Mouse (Mus musculus) B cell, adult 2 months (primary cell): ENCODE data around the gene Stk38l.
"Not testable (repeated sequence)": the region's sequence is repeated elsewhere in the genome, so short reads cannot be mapped to it uniquely, and the experiment has no call there.

Experiments used
- DNase-seq, 2 experiments: peaks; one replicate each; pipeline ENCODE4 v3.0.0; 2022

Stk38l gene

DNA sequence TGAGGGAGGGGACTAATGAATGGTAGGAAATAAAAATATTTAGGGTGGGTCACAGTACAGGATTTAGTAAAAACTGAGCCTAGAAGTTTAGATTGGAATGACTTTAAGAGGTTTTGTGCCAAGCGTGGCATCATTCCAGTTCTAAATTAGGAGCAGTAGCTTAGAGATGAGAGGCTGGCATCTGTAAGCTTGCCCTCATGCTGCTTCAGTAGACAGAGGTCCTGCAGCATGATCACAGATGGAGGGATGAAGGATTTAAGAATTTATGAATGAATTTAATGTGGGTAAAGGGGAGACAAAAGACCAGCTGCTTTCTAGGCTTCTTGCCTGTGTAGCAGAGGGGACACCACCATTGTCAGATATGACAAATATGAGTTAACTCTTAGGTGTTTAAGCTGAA is 14.1 kb downstream of the Stk38l start:
- DNase-seq, result no peak

DNA sequence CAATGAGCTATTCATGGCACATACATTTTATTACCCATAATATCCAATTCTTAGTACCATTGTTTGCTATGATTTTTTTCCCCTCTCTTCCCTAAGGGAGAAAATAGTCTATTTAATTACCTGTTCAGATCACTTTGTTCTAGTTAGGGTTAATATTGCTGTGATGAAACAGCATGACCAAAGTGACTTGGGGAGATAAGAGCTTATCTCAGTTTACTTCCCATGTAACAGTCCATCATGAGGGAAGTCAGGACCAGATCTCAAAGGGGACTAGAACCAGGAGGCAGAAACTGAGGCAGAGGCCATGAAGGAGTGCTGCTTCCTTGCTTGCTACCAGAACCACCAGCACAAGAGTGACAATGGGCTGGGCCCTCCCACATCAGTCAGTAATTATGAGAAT is 15.9 kb downstream of the Stk38l start:
- no peak for DNase-seq

DNA sequence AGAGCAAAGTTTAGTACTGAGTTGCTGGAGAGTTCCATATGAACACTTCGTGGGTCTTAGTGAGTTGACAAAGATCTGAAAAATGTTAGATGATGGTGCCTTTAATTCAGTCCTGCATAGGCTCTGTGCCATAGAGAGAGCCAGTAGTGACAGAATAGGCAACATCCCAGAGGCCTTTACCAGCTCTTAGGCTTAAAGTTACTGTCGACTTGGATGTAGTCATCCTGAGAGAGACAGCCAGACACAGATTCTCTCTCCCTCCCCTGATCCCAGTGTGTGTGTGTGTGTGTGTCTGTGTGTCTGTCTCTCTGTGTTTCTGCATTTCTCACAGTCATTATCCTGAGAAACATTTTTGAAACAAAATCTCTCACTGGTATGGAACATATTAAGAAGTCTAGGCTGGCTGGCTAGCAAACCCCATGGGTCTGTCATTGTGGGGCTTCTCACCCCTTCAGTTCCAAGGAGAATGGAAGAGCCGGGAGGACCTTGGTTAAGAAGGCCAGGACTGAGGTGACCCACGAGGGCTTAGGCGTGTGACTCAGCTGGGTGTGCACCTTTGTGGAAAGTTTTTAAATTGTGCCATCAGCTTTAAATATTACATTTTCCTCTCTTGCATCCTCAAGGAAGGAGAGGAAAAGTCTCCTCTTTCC is 17.3 kb downstream of the Stk38l start:
- DNase-seq, result no peak

DNA sequence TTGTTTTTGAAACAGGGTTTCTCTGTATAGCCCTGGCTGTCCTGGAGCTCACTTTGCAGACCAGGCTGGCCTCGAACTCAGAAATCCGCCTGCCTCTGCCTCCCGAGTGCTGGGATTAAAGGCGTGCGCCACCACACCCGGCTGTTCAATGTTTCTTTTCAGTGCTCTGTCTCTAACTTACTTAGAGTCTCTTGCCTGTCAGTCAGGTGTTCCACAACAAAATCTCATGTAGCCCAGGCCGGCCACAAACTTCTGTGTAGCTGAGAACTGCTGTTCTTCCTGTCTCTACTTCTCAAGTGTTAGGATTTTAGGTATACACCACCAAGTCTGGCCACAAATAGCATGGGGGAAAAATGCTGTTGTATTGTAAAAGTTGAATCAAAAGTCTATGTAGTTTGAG is 19.5 kb downstream of the Stk38l start:
- not testable (repeated sequence) for DNase-seq

DNA sequence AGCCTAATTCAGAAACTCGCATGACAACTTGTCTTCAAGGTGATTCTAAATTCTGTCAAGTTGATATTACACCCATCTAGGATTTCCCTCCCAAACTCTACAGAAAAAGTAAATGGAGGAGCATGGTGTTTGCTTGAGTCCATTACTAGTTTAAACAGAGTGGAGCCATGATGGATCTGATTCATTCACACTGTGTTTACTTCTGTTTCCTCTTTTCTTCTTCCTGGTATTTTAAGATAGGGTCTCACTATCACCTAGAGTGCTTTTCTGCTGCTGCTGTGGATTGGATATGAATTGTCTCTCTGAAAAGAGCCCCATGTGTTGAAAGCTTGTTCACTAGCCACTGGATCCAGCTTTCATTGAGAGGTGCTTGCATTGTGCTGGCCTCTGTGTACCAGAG is 20.4 kb downstream of the Stk38l start:
- no peak for DNase-seq

DNA sequence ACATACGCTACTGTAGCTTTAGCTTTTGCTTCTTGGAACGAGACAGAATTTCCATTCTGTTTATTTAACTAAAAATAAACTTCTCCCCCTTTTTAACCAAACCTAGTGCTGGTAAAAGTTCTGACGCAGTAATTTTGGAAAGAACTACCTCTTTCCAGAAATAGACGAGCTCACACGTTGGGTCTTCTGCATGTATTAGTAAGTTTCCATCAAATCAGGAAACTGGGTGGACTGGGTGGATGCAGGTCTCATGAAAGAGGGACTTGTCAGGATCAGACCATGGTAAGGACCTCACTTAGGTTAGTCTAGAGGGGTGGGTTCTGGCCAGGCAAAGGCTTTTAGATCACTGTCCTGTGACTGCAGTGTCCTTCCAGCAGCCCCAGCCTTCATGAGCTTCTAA is 21.8 kb downstream of the Stk38l start:
- DNase-seq, result no peak

DNA sequence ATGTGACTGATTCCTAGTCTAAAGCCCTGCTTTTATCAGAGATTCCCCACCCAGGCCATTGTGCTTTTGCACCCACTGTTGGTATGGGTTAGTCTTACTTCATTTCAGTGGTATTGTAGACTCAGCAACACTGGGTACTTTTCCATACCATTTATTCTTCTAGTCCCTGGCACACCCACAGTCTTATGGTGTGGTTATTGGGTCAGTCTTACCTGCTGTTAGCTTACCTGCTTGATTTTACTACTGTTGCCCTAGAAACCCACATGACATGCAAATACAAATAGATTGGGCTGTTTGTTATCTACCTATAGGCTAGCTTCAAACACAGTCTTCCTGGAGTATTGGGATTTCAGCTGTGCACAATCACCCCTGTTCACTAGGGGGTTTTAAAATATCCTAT is 22.3 kb downstream of the Stk38l start:
- no peak for DNase-seq

DNA sequence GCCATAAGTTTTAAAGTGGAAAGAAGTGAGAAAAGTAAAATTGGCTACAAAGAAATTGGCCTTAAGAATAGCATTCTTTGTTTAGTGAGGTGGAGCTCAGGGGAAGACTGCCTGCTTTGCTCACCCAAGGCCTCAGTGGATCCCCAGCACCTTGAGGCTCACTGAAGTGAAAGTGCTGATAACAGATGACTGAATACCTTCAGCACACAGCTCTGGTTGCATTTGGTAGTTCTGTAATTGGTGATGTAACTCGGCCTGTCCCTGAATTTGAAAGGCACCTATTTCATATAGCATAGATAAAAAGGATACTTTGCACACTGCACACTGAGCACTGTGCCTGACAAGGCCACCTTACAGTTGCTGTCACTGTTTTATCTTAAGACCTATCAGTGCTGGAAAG is 23.5 kb downstream of the Stk38l start:
- DNase-seq, result no peak

DNA sequence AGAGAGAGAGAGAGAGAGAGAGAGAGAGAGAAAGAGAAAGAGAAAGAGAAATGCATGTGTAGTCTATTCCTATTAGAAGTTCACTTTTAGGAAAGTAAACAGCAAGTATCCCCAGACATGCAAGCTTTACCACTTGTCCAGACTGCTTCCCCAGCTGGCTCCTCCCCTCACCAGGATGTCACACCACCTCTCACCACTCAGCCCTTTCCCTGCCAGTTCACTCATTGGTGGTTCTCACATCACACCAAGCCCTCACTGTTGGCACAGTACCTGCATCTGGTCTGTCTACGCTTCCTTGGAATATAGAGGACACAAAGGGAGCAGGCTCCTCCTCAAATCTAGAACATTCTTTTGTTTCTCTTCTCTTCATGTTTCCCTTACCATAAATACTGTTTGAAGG is 26.9 kb downstream of the Stk38l start:
- no peak for DNase-seq

DNA sequence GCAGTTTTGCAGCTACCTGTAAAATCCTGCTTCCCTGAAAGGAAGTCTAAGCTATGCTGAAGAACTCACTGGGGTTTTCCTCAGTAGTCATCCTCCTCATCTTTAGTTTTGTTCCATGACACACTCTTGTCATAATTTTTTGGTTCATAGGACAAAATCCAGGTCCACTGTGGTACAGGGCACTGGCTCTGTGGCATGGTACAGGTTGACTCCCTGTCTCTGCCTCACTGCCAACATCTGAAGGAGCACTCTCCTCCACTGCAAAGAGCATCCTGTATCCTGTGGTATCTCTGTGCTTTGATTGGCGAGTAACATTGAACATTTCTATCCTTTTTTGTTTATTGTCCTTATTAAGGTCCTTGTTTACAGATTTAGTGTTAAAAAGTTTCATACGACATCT is 27.4 kb downstream of the Stk38l start:
- no peak for DNase-seq

DNA sequence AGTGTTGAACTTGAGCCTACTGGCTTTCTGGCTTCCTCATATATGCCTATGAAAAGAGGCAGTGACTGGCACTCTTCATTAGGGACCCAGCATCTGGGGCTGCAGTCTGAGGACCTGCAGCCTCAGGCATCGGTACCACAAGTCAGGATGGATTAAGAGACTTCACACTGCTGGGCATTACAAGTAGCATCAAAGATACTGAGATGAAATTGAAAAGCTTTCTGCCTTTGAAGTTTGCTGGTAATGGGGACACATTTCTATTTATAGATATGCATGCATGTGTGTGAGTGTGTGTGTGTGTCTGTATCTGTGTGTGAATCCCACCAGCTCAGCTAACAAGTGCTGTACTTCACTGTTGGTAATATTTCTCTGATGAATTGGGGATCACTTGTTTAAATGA is 27.8 kb downstream of the Stk38l start:
- no peak for DNase-seq

DNA sequence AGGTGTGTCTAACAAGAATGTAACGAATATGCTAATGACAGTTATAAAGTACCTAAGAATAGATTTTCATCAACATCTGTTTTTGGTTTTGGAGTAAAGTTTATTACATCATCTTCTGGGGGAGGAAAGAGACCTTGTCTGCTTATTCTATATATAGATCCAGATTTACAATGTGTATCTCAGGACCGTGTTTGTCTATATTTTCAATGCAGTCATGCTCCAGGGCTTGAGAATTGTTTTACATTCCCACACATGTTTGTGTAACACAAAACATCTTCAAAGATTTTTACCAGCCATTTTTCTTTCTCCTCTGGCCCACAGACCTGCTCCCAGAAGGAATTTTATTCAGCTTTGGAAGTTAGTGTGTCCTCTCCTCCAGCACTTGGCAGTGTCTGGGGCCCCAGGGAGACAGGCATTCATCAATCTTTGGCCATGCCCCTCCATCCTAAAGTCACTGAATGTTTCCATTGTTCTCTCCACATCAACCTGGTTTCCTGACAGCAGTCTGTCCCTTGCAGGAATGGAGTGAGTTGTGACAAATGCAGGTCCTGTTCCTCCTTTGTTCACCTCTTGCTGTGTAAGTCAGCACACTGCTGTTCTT is 28.9 kb downstream of the Stk38l start:
- DNase-seq, result no peak

DNA sequence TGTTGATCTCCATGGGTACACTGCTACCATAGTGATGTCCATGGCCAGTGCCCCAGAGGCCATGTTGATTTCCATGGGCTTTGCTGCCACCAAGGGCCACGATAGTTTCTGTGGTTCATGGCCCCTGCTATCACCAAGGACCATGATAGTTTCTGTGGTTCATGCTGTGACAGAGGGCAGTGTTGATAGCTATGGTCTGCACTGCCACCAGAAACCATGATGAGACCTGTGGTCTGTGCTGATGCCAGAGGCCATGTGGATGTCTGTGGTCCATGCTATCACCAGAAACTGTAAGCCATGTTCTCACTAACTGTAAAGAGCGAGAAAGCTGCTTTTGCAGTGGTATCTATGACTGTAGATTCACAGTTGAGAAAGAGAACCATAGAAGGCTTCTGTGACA is 30.3 kb downstream of the Stk38l start:
- DNase-seq, result no peak

DNA sequence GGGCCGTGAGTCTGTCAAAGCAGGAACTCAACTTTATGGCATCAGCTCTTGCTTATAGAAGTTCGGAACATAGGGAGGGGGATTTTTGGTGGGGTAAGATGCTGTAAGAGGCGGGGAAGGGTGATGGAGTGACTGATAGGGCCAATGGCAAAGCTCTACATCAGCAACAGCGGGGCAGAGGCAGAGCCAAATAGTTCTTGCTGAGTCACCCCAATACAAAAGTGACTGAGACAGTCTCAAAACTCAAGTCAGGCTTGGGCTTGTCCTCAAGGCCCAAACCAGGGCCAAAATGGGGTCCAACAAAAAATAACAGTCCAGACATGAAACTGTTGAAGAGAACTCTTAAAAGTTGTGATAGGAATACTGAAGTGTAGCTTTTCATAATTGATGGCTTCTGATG is 30.9 kb downstream of the Stk38l start:
- no peak for DNase-seq

DNA sequence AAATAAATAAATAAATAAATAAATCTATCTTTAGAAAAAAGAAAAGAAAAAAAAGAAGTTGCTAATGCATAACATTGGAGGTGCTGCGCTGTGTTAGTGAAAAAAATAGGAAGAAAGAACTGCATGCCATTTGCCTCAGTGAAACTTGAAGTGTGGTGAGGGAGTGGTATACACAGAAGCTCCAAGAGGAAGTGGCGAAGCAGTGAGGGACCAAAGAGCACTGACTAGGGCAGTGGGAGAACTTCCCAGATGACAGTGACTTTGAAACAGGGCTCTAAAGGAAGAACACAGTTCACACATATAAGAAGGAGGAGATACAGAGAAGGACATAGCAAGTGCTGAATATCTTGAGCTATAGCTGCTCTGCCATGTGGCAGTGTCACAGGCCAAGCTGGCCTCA is 34.2 kb downstream of the Stk38l start:
- no peak for DNase-seq

DNA sequence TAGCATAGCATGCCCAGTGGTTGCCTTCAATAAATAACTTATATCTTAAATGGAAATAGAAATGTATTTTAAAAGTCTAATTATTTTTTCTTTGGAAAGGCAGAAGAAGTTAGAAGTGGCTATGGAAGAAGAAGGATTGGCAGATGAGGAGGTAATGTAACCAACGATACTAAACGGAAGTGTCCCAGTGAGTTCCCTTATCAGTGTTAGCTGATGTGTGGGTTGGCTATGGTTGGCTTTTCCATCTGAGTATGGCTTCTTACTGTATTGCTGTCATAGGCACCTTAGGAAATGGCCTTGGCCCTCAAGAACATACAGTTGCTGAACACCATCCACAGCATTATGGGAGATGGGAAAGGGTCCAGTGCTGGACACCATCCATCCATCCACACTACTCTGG is 35.2 kb downstream of the Stk38l start:
- DNase-seq, result no peak

DNA sequence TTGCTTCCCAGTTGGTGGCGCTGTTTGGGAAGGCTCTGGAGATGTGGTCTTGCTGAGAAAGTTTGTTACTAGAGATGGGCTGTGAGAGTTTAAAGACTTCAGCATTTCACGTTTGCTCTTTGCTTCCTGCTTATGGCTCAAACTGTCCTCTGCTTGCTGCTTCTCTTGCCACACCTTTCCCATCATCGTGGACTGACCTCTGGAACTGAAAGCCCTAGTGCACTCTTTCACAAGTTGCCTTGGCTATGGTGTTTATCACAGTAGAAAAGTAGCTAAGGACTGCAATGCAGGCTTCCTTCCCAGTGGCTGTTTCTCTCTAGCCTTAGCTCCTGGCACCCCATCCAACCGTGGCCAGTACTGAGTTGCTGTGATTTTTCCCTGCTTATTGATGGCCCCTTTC is 35.9 kb downstream of the Stk38l start:
- no peak for DNase-seq

DNA sequence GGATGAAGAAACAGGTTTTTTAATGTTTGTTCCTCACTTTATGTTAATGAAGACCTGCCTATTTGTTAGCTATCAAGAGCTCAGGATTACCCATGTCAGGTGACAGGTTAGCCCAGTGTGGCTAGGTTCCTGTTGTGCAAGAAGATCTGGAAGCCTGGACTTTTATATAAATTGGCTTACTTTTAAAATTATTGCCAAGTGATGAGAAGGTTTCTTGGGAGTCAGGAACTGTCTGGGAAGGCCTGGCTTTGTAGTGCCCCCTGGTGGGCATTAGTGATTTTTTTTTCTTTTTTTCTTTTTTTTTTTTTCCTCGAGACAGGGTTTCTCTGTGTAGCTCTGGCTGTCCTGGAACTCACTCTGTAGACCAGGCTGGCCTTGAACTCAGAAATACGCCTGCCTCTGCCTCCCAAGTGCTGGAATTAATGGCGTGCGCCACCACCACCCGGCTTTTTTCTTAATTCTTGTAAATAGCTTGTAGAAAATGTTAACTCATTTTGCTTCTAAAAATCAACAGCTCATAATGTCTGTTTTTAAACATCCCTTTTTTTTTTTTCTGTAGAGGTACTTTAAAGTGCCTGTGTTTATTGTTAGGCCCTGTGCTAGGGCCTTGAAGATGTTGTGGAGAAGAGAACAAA is 37.6 kb downstream of the Stk38l start:
- peak; percentile 32 for DNase-seq

DNA sequence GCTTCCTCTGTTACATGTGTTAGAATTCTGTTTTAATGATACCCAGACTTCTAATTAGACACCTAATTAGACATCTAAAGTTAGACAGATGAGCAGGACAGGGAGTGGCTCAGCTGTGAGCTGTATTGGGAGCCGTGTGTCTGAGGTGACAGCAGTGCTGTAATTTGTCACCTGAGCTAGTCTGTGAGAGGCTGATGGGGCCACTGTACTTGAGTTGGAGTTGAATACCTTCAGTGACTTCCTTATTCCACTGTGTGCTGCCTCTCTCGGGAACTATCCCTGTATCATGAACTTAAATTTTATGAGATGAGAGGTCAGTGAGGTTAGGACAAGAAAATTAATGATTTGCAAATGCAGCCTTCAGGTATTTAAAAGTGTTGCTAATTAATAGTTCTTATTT is 39.8 kb downstream of the Stk38l start:
- DNase-seq, result no peak

DNA sequence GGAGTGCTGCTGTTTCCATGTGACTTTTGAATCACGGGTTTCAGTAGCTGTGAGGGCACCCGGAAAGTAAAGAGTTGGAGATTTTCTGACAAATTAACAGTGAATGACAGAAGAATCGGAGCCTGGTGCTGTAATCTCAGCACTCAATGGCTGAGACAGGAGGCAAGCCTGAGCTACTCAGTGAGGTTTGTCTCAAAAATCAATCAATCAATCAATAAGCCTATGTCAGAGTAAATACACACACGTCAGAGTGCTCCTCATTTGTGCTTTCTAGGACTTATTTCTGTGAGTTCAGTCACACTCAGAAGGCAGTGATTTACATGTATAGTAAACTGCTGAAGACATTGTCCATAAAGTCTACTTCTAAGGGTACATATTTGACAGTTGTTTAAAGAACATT is 40.5 kb downstream of the Stk38l start:
- DNase-seq, result no peak

DNA sequence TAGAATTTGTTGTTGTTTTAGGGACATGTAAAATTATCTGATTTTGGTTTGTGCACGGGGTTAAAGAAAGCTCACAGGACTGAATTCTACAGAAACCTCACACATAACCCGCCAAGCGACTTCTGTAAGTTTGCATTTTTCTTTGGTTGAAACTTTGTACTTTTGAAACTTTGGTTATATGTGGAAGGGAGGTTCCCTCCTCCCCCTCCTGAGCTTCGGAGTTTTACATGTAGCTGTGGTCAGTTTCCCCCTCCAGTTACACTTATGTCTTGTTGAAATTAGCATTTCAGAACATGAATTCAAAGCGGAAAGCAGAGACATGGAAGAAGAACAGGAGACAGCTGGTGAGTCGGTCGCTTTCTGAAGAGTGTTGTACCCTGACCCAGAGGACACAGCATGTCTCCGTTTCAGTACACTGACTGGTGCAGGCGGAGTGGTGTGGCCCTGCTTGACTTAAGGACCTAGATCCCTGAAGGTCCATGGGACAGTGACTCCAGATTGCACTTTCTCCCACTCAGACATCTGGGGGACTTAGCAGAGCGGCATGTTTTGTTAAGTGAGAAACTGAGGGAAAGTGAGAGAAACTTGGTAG is 44.1 kb downstream of the Stk38l start:
- DNase-seq, result no peak

DNA sequence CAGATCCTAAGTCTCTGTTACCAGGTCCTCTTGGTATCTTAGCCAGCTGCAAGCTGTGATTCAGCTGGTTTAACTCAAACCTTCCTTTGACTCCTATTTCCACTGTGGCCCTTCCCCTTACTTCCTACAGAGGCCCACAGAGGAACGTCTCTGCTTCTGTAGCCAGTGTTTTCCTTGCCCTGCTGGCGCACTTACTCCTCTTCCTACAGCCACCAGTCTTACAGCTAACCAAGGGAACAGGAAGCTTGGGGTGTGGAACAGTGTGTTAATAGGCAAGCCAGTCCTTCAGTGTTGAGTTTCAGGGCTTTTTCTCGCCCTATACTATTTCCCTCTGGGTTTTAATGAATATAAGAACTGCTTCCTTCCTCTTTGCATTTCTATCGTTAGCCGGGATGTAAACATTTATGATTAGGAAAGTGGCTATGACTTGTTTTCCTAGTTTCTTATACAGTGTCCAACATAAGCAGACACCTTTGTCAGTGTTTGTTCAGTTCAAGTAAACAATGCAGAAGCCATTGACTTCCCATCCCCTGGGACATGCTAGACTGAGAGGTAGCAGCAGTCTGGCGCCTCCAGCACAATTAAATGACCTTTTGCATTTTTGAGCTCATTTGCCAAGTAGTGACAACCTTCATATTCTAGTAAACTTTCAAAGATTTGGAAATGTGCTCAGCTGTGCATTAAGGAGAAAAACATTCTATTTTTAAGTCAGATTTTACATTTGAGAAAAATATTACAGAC is 45.4 kb downstream of the Stk38l start:
- DNase-seq, result no peak

DNA sequence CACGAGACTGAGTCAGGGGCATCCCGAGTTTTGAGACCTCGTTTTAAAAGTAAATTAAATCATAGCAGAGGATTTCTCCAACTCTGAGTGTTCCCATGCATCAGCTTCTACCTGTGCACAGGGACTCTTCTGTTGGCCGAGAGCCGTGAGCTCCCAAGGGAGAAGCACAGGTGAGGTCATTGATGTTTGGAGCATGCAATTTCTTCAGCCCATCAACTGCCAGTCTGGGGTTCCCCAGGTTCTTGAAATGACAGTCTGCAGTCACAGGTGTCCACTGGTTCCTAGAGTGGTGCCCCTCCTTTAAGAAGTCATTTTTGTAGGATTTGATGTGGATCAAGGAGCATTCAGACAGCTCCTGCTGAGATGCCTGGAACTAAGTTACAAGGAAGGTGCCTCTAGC is 46.0 kb downstream of the Stk38l start:
- DNase-seq, result no peak

DNA sequence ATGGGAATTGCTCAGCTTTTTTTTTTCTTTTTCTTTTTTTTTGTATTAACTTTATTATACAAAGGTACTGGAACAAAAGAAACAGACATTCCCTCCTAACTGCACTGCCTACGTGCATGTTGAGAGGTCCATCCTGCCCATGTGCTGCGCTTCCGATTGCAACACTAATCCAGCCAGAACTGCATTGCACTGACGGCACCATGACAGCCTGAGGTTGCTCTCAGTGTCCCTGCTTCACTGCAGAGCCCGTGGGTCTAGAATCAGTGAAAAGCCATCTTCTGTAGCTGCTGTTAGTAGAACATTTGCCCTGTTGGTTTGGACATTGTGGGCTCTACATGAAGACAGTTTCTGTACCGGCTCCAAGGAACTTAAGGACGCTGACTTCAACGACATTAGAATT is 51.1 kb downstream of the Stk38l start:
- DNase-seq, result not testable (repeated sequence)
